ENCODE assay signal across 19 mouse cellular contexts in the genomic region with DNA sequence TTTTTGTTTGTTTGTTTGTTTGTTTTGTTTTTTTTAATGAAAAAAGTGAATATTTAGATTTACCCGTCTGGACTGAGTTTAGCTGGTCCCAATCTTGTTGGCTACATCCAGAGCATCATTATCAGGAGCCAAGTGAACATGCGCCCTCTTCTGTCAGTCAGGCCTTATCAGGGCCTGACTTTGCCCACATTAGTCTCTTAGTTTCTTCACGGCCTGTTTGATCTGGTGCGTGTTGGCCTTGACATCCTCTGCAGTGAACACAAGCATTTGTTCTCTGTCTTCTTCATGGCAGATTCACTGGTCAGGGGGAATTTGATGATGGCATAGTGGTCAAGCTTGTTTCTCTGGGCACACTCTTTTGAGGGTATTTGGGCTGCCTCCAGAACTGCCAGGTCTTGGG. TPM values are rescaled to one million over a fixed set of nuclear protein-coding genes. Genes with fewer than 3 reads are reported as not detected.
DNase-seq lines count a peak whose midpoint lies in the region; ATAC-seq and TF ChIP-seq lines count a peak whose summit lies in the region.
"Had no signal": no experiment of that assay in that cellular context is flagged by ENCODE, and none has a peak within 500 bp of the region (broad histone marks: within the 10 kb centered on the region; RNA-seq: fewer than 3 reads in every experiment).

No protein-coding gene starts in this region.

- H3K27ac ChIP-seq in heart, adult 2 months, result no peak overlapping the region
- H3K27ac ChIP-seq in heart, embryonic 10.5 days, result no peak overlapping the region
- peak overlapping the region; percentile 61 for H3K27ac ChIP-seq in bone marrow, adult 2 months (ENCODE audit: control insufficient read depth, insufficient read depth, low read depth, low read length, poor library complexity)
- H3K27ac ChIP-seq in liver, embryonic 11.5 days (ENCODE audit: low read depth, low read length), result no peak overlapping the region
- H3K27ac ChIP-seq: forebrain, embryonic 15.5 days; midbrain, embryonic 12.5 days; neural tube, embryonic 15.5 days had no signal

- no peaks in the 10 kb centered on the region for H3K4me1 ChIP-seq in heart, adult 2 months (ENCODE audit: control insufficient read depth, insufficient read depth, low read length)
- H3K4me1 ChIP-seq in heart, embryonic 10.5 days, result no peaks in the 10 kb centered on the region
- H3K4me1 ChIP-seq in bone marrow, adult 2 months (ENCODE audit: control insufficient read depth, insufficient read depth, low read length), result no peaks in the 10 kb centered on the region
- peaks cover 3% of the 10 kb centered on the region; the same call in 1 of the 2 replicates for H3K4me1 ChIP-seq in liver, embryonic 11.5 days (replicated peaks; ENCODE audit: control insufficient read depth, insufficient read depth, low read length)
- H3K4me1 ChIP-seq: forebrain, embryonic 15.5 days; midbrain, embryonic 12.5 days; neural tube, embryonic 15.5 days had no signal

- TF ChIP-seq CTCF in heart, adult 2 months (IDR thresholded peaks at IDR 0.05), result peak; percentile 28; the same call in 1 of the 2 replicates
- TF ChIP-seq CTCF in bone marrow, adult 2 months (IDR thresholded peaks at IDR 0.05; ENCODE audit: control insufficient read depth, insufficient read depth, low read length), result peak; percentile 15; the same call in 1 of the 2 replicates

- no peak for TF ChIP-seq POLR2A in heart, adult 2 months (IDR thresholded peaks at IDR 0.05; ENCODE audit: insufficient read depth, low read depth, low read length)
- no peak for TF ChIP-seq POLR2A in bone marrow, adult 2 months (IDR thresholded peaks at IDR 0.05; ENCODE audit: borderline replicate concordance, control insufficient read depth, low read depth, low read length)

- H3K9ac ChIP-seq in heart, adult 2 months (ENCODE audit: low read depth, low read length), result no peak overlapping the region
- 0 out of 2 replicates have a peak overlapping the region, but pooled peaks have one; percentile 5 for H3K9ac ChIP-seq in liver, embryonic 11.5 days (ENCODE audit: low read depth, low read length)
- H3K9ac ChIP-seq: forebrain, embryonic 15.5 days; midbrain, embryonic 12.5 days; neural tube, embryonic 15.5 days had no signal

- TF ChIP-seq EP300 in heart, adult 2 months (IDR thresholded peaks at IDR 0.05; ENCODE audit: insufficient read depth, low read depth, low read length), result no peak

- intact Hi-C loops in heart, adult 2 months (cut with DNase I), result no loop called here
- intact Hi-C loops in gastrocnemius, postnatal 14 days (cut with DNase I; ENCODE audit: low total_unique reads), result no loop called here

- no peaks in the 10 kb centered on the region for H3K9me3 ChIP-seq in heart, embryonic 10.5 days
- no peaks in the 10 kb centered on the region for H3K9me3 ChIP-seq in liver, embryonic 11.5 days (ENCODE audit: control insufficient read depth, low read length)
- H3K9me3 ChIP-seq: forebrain, embryonic 15.5 days; G1E; midbrain, embryonic 12.5 days; neural tube, embryonic 15.5 days had no signal

- H3K4me3 ChIP-seq in heart, adult 2 months, result no peak overlapping the region
- no peak overlapping the region for H3K4me3 ChIP-seq in heart, embryonic 10.5 days
- H3K4me3 ChIP-seq in bone marrow, adult 2 months (replicated peaks; ENCODE audit: control insufficient read depth, low read depth, low read length), result no peak overlapping the region
- H3K4me3 ChIP-seq in liver, embryonic 11.5 days (ENCODE audit: low read depth, low read length), result no peak overlapping the region
- H3K4me3 ChIP-seq: erythroblast, embryonic 14.5 days; forebrain, embryonic 15.5 days; midbrain, embryonic 12.5 days; neural tube, embryonic 15.5 days had no signal

- no peak overlapping the region for H3K4me2 ChIP-seq in liver, embryonic 11.5 days
- H3K4me2 ChIP-seq: forebrain, embryonic 15.5 days; midbrain, embryonic 12.5 days; neural tube, embryonic 15.5 days had no signal

- WGBS in heart, adult 2 months, result 41% methylated on average over 4 of the region's 4 CpGs
- 46% methylated on average over 4 of the region's 4 CpGs for WGBS in heart, embryonic 10.5 days
- 62% methylated on average over 4 of the region's 4 CpGs for WGBS in bone marrow, adult 2 months
- 30% methylated on average over 4 of the region's 4 CpGs for WGBS in liver, embryonic 11.5 days

- no peak for DNase-seq in heart, adult 2 months
- no peak for DNase-seq in heart, embryonic 10.5 days (ENCODE audit: low spot score)
- DNase-seq in liver, embryonic 11.5 days (ENCODE audit: low spot score), result no peak
- DNase-seq in gastrocnemius, postnatal 14 days, result no peak
- no peak for DNase-seq in heart, adult 11 months
- no peak for DNase-seq in heart, adult 18-20 months
- DNase-seq: cerebellum, adult 9-11 months; heart, postnatal 4 days; kidney, adult 11 months; kidney, postnatal 25 days; thymus, postnatal 4 days had no signal

- H3K27me3 ChIP-seq in heart, adult 2 months (ENCODE audit: control insufficient read depth, insufficient read depth, low read length), result no peaks in the 10 kb centered on the region
- H3K27me3 ChIP-seq in heart, embryonic 10.5 days (ENCODE audit: insufficient read depth, poor library complexity, severe bottlenecking), result no peaks in the 10 kb centered on the region
- H3K27me3 ChIP-seq in liver, embryonic 11.5 days (replicated peaks; ENCODE audit: control insufficient read depth, insufficient read depth, low read length), result no peaks in the 10 kb centered on the region
- H3K27me3 ChIP-seq: forebrain, embryonic 15.5 days; midbrain, embryonic 12.5 days; neural tube, embryonic 15.5 days had no signal

- H3K79me2 ChIP-seq in heart, adult 2 months (replicated peaks; ENCODE audit: control insufficient read depth, insufficient read depth, low read length), result no peaks in the 10 kb centered on the region; the same call in 1 of the 2 replicates

- peak; percentile 89 for ATAC-seq in liver, embryonic 11.5 days (replicated peaks; ENCODE audit: low FRiP score)
- peak; percentile 96 for ATAC-seq in megakaryocyte-erythroid progenitor cell, adult 5-6 weeks (replicated peaks; ENCODE audit: low FRiP score, low TSS enrichment, poor library complexity, severe bottlenecking)
- ATAC-seq: forebrain, embryonic 15.5 days; hindbrain, embryonic 16.5 days had no signal

- H3K36me3 ChIP-seq in heart, adult 2 months (ENCODE audit: control insufficient read depth, insufficient read depth, low read length), result no peaks in the 10 kb centered on the region; the same call in 1 of the 2 replicates
- H3K36me3 ChIP-seq in heart, embryonic 10.5 days, result peaks cover 23% of the 10 kb centered on the region
- peaks cover 10% of the 10 kb centered on the region; the same call in 1 of the 2 replicates for H3K36me3 ChIP-seq in liver, embryonic 11.5 days (ENCODE audit: control insufficient read depth, insufficient read depth, low read length)

RNA-seq across cellular contexts. Expression of a gene that starts 11.6 kb away (rescaled TPM):
- total RNA-seq in heart, adult 2 months (2021), result 10 to 100 TPM; 32.8 to 36.4 TPM
- polyA plus RNA-seq in heart, adult 2 months (2012; rRNA removed), result 13.0 and 23.3 TPM in 2 replicates
- polyA plus RNA-seq in heart, embryonic 10.5 days (2016; fragmentation: Nextera tagmentation; extraction: Ambion mirVana), result 24.4 and 33.3 TPM in 2 replicates
- 7.8 and 9.8 TPM in 2 replicates for polyA plus RNA-seq in bone marrow, adult 2 months (2011; ENCODE audit: insufficient read depth, insufficient read length, low replicate concordance, missing spikeins)
- 44.7 and 45.1 TPM in 2 replicates for polyA plus RNA-seq in liver, embryonic 11.5 days (2014; fragmentation: Nextera tagmentation; extraction: Ambion mirVana)
- total RNA-seq in megakaryocyte-erythroid progenitor cell, adult 5-6 weeks (2014; fragmentation: Nextera tagmentation), result 39.9 and 65.9 TPM in 2 replicates
- total RNA-seq in megakaryocyte-erythroid progenitor cell, adult 5-6 weeks (2017), result 57.4 and 65.4 TPM in 2 replicates
- total RNA-seq in gastrocnemius, postnatal 14 days (2021), result 10 to 100 TPM; 69.3 to 72.8 TPM
- 10 to 100 TPM; 37.7 to 38.9 TPM for total RNA-seq in heart, adult 18-20 months (2021)

RNA-seq across cellular contexts. Expression of a gene that starts 30.9 kb away (rescaled TPM):
- 10 to 100 TPM; 10.9 to 11.1 TPM for total RNA-seq in heart, adult 2 months (2021)
- 4.7 and 7.4 TPM in 2 replicates for polyA plus RNA-seq in heart, adult 2 months (2012; rRNA removed)
- 21.0 and 27.2 TPM in 2 replicates for polyA plus RNA-seq in heart, embryonic 10.5 days (2016; fragmentation: Nextera tagmentation; extraction: Ambion mirVana)
- 27.6 and 35.6 TPM in 2 replicates for polyA plus RNA-seq in bone marrow, adult 2 months (2011; ENCODE audit: insufficient read depth, insufficient read length, low replicate concordance, missing spikeins)
- 53.3 and 56.5 TPM in 2 replicates for polyA plus RNA-seq in liver, embryonic 11.5 days (2014; fragmentation: Nextera tagmentation; extraction: Ambion mirVana)
- 45.4 and 48.0 TPM in 2 replicates for total RNA-seq in megakaryocyte-erythroid progenitor cell, adult 5-6 weeks (2014; fragmentation: Nextera tagmentation)
- total RNA-seq in megakaryocyte-erythroid progenitor cell, adult 5-6 weeks (2017), result 32.3 and 35.8 TPM in 2 replicates
- total RNA-seq in gastrocnemius, postnatal 14 days (2021), result 1 to 10 TPM; 2.6 to 3.1 TPM
- 10 to 100 TPM; 11.3 to 12.2 TPM for total RNA-seq in heart, adult 18-20 months (2021)

RNA-seq across cellular contexts. Expression of a gene that starts 50.4 kb away (rescaled TPM):
- total RNA-seq in heart, adult 2 months (2021), result 1 to 10 TPM; 2.3 to 2.5 TPM
- polyA plus RNA-seq in heart, adult 2 months (2012; rRNA removed), result 5.4 and 9.7 TPM in 2 replicates
- 6.0 and 6.7 TPM in 2 replicates for polyA plus RNA-seq in heart, embryonic 10.5 days (2016; fragmentation: Nextera tagmentation; extraction: Ambion mirVana)
- 3.0 and 14.9 TPM in 2 replicates for polyA plus RNA-seq in bone marrow, adult 2 months (2011; ENCODE audit: insufficient read depth, insufficient read length, low replicate concordance, missing spikeins)
- 12.4 and 12.5 TPM in 2 replicates for polyA plus RNA-seq in liver, embryonic 11.5 days (2014; fragmentation: Nextera tagmentation; extraction: Ambion mirVana)
- 7.0 and 9.5 TPM in 2 replicates for total RNA-seq in megakaryocyte-erythroid progenitor cell, adult 5-6 weeks (2014; fragmentation: Nextera tagmentation)
- 8.3 and 11.0 TPM in 2 replicates for total RNA-seq in megakaryocyte-erythroid progenitor cell, adult 5-6 weeks (2017)
- total RNA-seq in gastrocnemius, postnatal 14 days (2021), result 1 to 10 TPM; 2.4 to 3.6 TPM
- total RNA-seq in heart, adult 18-20 months (2021), result 1 to 10 TPM; 2.9 to 3.4 TPM
- polyA plus RNA-seq: erythroblast, embryonic 14.5 days had no signal

RNA-seq across cellular contexts. Expression of a gene that starts 50.5 kb away (rescaled TPM):
- total RNA-seq in heart, adult 2 months (2021), result 10 to 100 TPM; 35.3 to 37.6 TPM
- polyA plus RNA-seq in heart, adult 2 months (2012; rRNA removed), result 29.5 and 31.5 TPM in 2 replicates
- polyA plus RNA-seq in heart, embryonic 10.5 days (2016; fragmentation: Nextera tagmentation; extraction: Ambion mirVana), result 58.0 and 62.4 TPM in 2 replicates
- 32.5 and 64.7 TPM in 2 replicates for polyA plus RNA-seq in bone marrow, adult 2 months (2011; ENCODE audit: insufficient read depth, insufficient read length, low replicate concordance, missing spikeins)
- 86.8 and 92.2 TPM in 2 replicates for polyA plus RNA-seq in liver, embryonic 11.5 days (2014; fragmentation: Nextera tagmentation; extraction: Ambion mirVana)
- total RNA-seq in megakaryocyte-erythroid progenitor cell, adult 5-6 weeks (2014; fragmentation: Nextera tagmentation), result 38.8 and 45.6 TPM in 2 replicates
- 63.0 and 78.0 TPM in 2 replicates for total RNA-seq in megakaryocyte-erythroid progenitor cell, adult 5-6 weeks (2017)
- 10 to 100 TPM; 32.2 to 36.5 TPM for total RNA-seq in gastrocnemius, postnatal 14 days (2021)
- 10 to 100 TPM; 34.3 to 36.7 TPM for total RNA-seq in heart, adult 18-20 months (2021)
